Mouse (Mus musculus) gastrocnemius, adult 18-20 months (tissue): ENCODE results near the gene Med15. TPM values are rescaled to one million over a fixed set of nuclear protein-coding genes. Genes with fewer than 3 reads are reported as not detected.
A peak's percentile ranks its signal among the peaks of the same experiment; 100 is the strongest.
"Not testable (repeated sequence)": the region's sequence is repeated elsewhere in the genome, so short reads cannot be mapped to it uniquely, and the experiment has no call there.

ENCODE experiments used
- DNase-seq: peaks from one replicate; pipeline ENCODE4 v3.0.0; 2021; ENCODE audit warnings: low spot score
- long read RNA-seq, 2 experiments: library from polyadenylated mRNA; stranded (forward); transcript quantifications; one replicate each; pipeline ENCODE4 v2.0.0; 2021
- total RNA-seq, 2 experiments: library from RNA; stranded (reverse); gene quantifications; 2 replicates each; pipeline ENCODE4 v1.2.3; 2021

Med15 gene
- 10 to 100 TPM; 17.5 to 20.1 TPM for total RNA-seq
- long read RNA-seq, experiment 1, transcript Med15-202 (17 exons, 3,230 nt): major isoform, 5 of 14 reads
- long read RNA-seq, experiment 1, partial matches to known transcripts: 2 of 14 reads
- long read RNA-seq, experiment 1, other reads (novel, unspliced or antisense): 5 of 14 reads
- long read RNA-seq, experiment 2, partial matches to known transcripts: 2 of 13 reads
- long read RNA-seq, experiment 2, other reads (novel, unspliced or antisense): 5 of 13 reads

GRCm38 (mm10) chr16:17732841-17733340 lies at the start of gene Med15:
TSS of gene Med15 (minus strand) at chr16:17732891.
- no peak for DNase-seq

GRCm38 (mm10) chr16:17779692-17780091 lies 47.0 kb upstream of the Med15 start:
- no peak for DNase-seq

GRCm38 (mm10) chr16:17778223-17778622 lies 45.5 kb upstream of the Med15 start:
- DNase-seq: no peak

- DNase-seq: no peak
Measured at GRCm38 (mm10) chr16:17776828-17777227, 44.1 kb upstream of the Med15 start.

DNA sequence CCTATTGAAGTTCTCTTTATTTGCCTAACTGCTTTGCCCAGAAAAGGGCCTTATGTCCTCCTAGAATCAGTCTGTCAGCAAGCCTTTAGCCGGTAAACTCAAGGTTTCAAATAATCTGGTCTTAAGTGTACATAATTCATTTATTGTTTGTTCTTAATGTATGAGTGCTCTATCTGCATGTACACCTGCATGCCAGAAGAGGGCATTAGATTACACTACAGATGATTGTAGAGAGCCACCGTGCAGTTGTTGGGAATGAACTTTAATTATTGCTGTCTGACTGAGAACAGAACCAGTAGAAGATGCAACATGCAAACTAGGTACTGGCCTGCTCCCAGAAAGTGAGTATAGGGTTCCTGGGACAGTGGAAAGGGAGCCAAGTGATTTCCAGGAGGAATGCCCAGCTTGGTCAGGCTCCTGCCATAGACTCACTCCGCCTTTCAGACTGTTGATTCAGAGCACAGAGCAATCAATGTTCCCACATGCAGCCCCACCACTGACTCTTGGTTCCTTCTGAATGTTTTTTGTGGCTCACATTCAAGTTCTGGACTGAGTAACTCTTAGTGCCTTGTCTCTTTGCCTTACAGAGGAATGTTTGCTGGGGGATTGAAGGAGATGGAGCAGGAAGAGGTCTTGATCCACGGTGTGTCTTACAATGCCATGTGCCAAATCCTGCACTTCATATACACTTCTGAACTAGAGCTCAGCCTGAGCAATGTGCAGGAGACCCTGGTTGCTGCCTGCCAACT lies 38.6 kb upstream of the Med15 start:
- DNase-seq: peak; percentile 31

DNA sequence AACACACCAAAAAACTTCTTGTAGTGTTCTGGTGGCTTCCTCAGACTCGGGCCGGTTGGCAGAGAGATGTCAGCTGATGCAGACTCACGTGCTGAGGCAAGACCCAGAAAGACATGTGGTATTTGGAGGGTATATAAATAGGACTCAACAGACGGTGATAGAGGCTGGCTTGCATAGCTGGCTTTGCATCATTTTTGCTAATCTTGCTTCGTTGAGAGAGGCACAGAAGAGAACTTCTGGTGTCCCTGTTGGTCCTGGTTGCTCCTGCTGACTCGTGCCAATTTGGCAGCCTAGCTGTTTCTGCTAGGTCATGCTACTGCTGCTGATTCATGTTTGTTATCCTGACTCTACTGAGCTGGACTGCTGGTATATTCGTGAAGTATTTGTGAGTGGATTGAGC lies 36.1 kb upstream of the Med15 start:
- DNase-seq: peak; percentile 22

DNA sequence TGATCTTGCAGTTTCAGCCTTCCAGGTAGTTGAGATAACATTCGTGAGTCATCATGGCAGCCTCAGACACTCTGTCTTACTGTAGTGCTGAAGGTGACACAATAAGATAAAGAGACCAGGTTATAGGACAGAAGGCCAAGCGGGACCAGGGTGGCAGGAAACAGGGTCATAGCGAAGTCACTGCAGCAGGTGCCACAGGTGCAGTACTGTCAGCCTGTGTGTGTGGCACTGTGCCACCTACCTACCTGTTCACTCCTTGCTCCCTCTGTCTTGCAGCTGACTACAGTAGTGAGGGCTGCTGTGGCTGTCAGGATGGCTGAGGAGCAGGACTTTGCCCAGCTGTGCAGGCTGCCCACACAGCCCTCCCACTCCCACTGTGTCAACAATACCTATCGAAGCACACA lies 31.4 kb upstream of the Med15 start:
- DNase-seq: no peak

GRCm38 (mm10) chr16:17761074-17761473 lies 28.4 kb upstream of the Med15 start:
- DNase-seq: no peak

- DNase-seq: peak; percentile 19
Measured at GRCm38 (mm10) chr16:17760657-17761056, 28.0 kb upstream of the Med15 start.

DNA sequence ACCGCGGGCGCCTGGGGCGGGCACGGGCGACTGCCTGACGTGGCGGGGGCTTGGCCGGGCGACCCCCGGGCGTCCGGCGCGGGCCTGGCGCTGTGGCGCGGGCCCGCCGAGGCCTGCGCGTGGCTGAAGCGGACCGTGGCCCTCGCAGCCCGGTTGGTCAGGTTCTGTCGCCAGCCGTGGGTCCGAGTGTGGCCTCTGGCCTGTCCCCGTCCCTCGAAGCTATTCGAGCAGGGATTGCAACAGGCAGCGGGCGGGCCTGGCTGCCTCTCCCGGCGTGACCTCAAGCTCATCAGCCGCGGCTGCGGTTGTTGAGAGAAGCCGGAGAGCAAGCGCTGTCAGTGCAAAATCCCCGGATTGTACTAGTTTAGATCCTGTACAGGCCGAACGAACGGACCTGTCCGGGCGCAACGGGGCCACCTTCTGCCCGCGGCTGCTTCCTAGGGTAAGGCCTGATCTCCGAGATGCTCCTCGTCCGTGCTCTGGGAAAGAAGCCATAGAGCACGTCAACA lies 27.2 kb upstream of the Med15 start:
- peak; percentile 46 for DNase-seq

DNA sequence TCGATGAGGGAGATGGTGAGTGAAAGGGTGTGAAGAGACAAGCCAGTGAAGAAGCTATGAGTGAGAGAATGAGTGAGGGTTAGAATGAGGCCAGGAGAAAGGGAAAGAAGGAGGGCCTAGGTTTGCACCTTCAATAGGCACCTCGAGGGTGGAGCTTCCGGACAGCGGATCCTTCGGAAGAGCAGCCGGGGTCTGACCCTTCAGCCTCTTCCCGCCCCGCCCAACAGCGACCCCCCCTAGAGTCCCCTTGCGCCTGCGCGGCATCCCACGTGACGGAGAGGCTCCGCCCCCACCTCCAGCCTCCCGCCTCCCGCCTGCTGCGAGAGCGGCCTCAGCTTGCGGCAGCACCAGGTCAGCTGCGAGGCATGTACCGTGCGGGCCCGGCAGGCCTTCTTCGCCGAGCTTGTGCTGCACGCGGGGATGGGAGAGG lies 26.7 kb upstream of the Med15 start, which contains the start of gene Klhl22:
Gene Klhl22, plus strand, starts transcription at position 275 of the 430 bp plus-strand sequence.
- peak; percentile 93 for DNase-seq

- no peak for DNase-seq
Measured at GRCm38 (mm10) chr16:17758902-17759301, 26.2 kb upstream of the Med15 start.

DNA sequence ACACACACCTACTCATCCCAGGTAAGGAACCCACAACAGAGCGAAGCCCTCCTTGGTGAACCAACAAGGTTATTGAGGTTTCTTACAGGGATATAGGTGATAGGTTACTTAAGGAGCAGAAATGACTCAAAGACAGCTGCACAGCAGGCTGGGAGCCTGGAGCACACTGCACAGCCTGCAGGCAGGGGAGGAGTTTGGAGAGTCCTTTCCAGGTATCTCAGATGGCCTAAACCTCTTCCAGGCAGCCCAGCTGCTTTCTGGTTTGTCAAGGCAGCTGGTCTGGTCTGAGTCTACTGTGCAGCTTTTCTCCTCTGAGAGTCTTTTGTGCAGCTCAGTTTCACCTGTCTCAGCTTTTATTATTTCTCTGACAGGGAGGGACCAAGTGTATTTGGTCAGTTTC lies 25.1 kb upstream of the Med15 start:
- DNase-seq: no peak

- DNase-seq: no peak
Measured at GRCm38 (mm10) chr16:17753686-17754085, 21.0 kb upstream of the Med15 start.

- no peak for DNase-seq
Measured at GRCm38 (mm10) chr16:17753001-17753400, 20.3 kb upstream of the Med15 start.

- DNase-seq: no peak
Measured at GRCm38 (mm10) chr16:17745067-17745466, 12.4 kb upstream of the Med15 start.

DNA sequence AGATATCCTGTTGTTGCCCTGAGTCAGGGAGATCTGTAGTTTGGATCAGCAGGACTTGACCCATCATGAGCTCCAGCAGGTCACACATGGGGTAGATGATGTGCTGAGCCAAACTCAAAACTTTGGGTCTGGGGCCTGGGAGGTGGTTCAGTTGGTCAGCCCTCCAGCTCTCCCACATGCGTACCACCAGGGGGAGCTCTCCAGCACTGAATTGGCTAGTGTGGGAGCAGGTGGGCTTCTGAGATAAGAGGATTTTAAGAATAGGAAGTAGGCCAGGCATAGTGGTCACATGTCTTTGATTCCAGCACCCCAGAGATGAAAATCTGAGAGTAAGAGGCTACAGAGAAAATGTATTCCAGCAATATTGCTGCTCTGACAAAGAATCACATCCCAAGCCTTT lies 11.8 kb upstream of the Med15 start:
- no peak for DNase-seq

DNA sequence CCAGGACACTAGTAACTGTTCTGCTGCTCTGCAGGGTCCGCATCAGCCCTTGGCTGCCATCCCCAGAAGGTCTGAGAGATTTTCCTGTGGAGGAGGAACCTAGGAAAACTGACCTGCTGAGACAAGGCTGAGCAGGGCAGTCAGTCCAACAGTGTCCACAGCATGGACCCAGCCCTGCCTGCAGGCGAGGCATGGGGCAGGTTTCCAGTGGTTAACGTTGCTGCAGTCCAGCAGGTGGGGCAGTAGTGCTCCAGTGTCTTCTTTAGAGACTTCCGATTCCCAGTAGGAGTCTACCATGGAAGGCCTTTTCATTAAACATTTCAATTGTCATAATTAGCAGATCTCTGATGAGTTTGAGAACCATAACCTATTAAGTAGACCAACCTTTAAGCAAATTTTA lies 10.6 kb upstream of the Med15 start:
- no peak for DNase-seq

GRCm38 (mm10) chr16:17742810-17743209 lies 10.1 kb upstream of the Med15 start:
- DNase-seq: no peak

- DNase-seq: no peak
Measured at GRCm38 (mm10) chr16:17740080-17740479, 7.4 kb upstream of the Med15 start.

DNA sequence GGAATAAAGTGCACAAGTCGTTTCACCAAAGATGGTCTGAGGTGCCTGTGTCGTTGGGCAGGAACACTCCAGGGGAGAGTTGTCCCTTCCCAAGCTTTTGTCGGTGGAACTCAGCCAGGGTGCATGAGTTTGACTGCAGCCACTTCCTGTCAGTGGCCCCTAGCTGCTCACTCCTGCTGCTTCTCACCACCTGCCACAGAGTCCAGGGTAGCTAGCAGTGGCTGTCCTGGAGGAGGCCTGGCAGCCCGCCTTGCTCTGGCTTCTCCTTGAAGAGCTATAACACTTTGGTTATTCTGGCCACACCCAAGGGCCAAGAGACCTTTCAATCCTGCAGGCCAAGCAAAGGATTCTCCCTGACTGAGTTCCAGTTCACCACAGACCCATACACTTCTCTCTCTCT lies 3.5 kb upstream of the Med15 start:
- no peak for DNase-seq

- not testable (repeated sequence) for DNase-seq
Measured at GRCm38 (mm10) chr16:17734872-17735271, 2.2 kb upstream of the Med15 start.

DNA sequence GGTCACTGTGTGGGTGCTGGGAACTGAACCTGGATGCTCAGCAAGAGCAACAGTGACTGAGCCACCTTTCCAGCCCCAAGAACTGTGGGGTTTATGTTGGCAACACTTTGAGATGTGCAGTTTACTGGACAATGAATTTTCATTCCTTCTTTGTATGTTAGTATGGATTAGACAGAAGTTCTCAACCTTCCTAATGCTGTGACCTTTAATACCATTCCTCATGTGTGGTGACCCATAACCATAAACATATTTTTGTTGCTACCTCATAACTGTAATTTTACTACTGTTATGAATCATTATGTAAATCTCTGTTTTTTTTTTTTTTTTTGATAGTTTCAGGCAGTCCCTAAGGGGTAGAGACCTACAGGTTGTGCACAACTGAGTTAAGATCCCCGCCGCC lies 955 bp upstream of the Med15 start:
- DNase-seq: no peak
